Mouse (Mus musculus) embryo, embryonic 11.5 days (tissue): ENCODE measurements at regions not wholly inside any gene's neighbourhood (a gene's known extent, or its start where the extent isn't known, plus 50 kb on each side); places are given as distances from the start of the nearest gene placed in this dataset.

Experiments used
- DNase-seq: peaks from one replicate; pipeline ENCODE4 v3.0.0-alpha.2; 2012; ENCODE audit warnings: low read depth, low spot score

- DNase-seq: no peak
Measured at GRCm38 (mm10) chrX:10770575-10770974, 55.8 kb downstream of the Mid1ip1 start.

GRCm38 (mm10) chrX:10775714-10776515, 61.1 kb downstream of the Mid1ip1 start:
- no peak for DNase-seq

GRCm38 (mm10) chrX:10776516-10776818, 61.7 kb downstream of the Mid1ip1 start:
- no peak for DNase-seq

- no peak for DNase-seq
Measured at GRCm38 (mm10) chrX:10778014-10778413, 63.2 kb downstream of the Mid1ip1 start.

- DNase-seq: no peak
Measured at GRCm38 (mm10) chrX:10786359-10786758, 71.5 kb downstream of the Mid1ip1 start.

GRCm38 (mm10) chrX:10787057-10787456, 72.2 kb downstream of the Mid1ip1 start:
- DNase-seq: no peak

- no peak for DNase-seq
Measured at GRCm38 (mm10) chrX:10820313-10820920, 105.6 kb downstream of the Mid1ip1 start.

GRCm38 (mm10) chrX:10833681-10834080, 118.9 kb downstream of the Mid1ip1 start:
- no peak for DNase-seq

GRCm38 (mm10) chrX:10857089-10857488, 142.3 kb downstream of the Mid1ip1 start:
- no peak for DNase-seq

- no peak for DNase-seq
Measured at GRCm38 (mm10) chrX:10857668-10858067, 142.9 kb downstream of the Mid1ip1 start.

- no peak for DNase-seq
Measured at GRCm38 (mm10) chrX:10871613-10872012, 156.8 kb downstream of the Mid1ip1 start.

- peak; percentile 43 for DNase-seq
Measured at GRCm38 (mm10) chrX:10877856-10878255, 163.0 kb downstream of the Mid1ip1 start.

GRCm38 (mm10) chrX:10878922-10879321, 164.1 kb downstream of the Mid1ip1 start:
- no peak for DNase-seq

- DNase-seq: no peak
Measured at GRCm38 (mm10) chrX:10883729-10884464, 169.1 kb downstream of the Mid1ip1 start.

- DNase-seq: no peak
Measured at GRCm38 (mm10) chrX:10892815-10893214, 178.0 kb downstream of the Mid1ip1 start.

- DNase-seq: no peak
Measured at GRCm38 (mm10) chrX:10896193-10896955, 181.6 kb downstream of the Mid1ip1 start.

- no peak for DNase-seq
Measured at GRCm38 (mm10) chrX:10902686-10903085, 187.9 kb downstream of the Mid1ip1 start.

GRCm38 (mm10) chrX:10904072-10904471, 189.3 kb downstream of the Mid1ip1 start:
- no peak for DNase-seq

GRCm38 (mm10) chrX:10904889-10905288, 190.1 kb downstream of the Mid1ip1 start:
- DNase-seq: no peak

GRCm38 (mm10) chrX:10911127-10912061, 196.6 kb downstream of the Mid1ip1 start:
- DNase-seq: no peak
